Comparison of ENCODE assay signal across 12 mouse cellular contexts in the genomic region with DNA sequence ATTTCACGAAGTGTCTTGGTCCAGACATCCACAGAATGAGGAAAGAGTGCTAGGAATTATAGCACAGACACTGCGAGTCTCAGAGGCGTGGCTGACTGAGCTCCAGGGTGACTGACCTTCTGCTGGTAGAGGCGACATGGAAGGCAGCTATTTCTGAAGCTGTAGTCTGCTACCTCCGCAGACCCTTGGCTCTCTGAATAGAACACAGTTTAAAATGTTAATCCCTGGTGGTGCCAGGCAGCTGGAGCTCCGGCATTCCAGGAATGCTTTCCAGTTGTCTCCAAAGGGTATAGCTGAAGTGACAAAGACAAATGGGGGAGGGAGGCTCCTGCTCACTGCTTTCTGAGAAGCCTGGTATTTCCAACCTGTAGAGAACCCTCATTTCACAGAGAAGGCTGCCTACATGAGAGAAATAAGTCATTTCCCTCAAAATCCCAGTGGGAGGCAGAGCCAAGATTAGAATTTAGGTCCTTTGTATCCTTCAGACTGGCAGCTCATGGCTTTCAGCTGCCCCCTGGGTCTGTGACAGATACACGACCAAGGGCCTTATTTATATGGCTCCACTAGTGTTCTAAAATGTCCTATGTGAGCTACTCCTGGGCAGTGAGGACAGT. TPM values are rescaled to one million over a fixed set of nuclear protein-coding genes. Genes with fewer than 3 reads are reported as not detected.
DNase-seq lines count a peak whose midpoint lies in the region; ATAC-seq and TF ChIP-seq lines count a peak whose summit lies in the region.
"Had no signal": no experiment of that assay in that cellular context is flagged by ENCODE, and none has a peak within 500 bp of the region (broad histone marks: within the 10 kb centered on the region; RNA-seq: fewer than 3 reads in every experiment).

No protein-coding gene starts in this region.

- no peaks in the 10 kb centered on the region for H3K27me3 ChIP-seq in heart, adult 2 months (ENCODE audit: control insufficient read depth, insufficient read depth, low read length)
- H3K27me3 ChIP-seq in E14TG2a.4 (ENCODE audit: insufficient read depth, low read length): no peaks in the 10 kb centered on the region
- no peaks in the 10 kb centered on the region for H3K27me3 ChIP-seq in embryonic facial prominence, embryonic 13.5 days
- H3K27me3 ChIP-seq in kidney, embryonic 16.5 days (ENCODE audit: insufficient read depth, low read length): no peaks in the 10 kb centered on the region
- H3K27me3 ChIP-seq: hindbrain, embryonic 15.5 days had no signal

- peak in 1 of 2 experiments; percentile 18 for DNase-seq in heart, adult 2 months
- DNase-seq in heart, adult 18-20 months: no peak
- DNase-seq in ovary, postnatal 14 days (ENCODE audit: low spot score): no peak
- DNase-seq in cerebellum, adult 9-11 months: no peak
- DNase-seq in spleen, postnatal 14 days (ENCODE audit: low spot score in 2 of 2): no peak

- no peak overlapping the region for H3K4me3 ChIP-seq in heart, adult 2 months
- peak overlapping the region; percentile 24; the same call in 1 of the 2 replicates for H3K4me3 ChIP-seq in E14TG2a.4 (replicated peaks; ENCODE audit: low read length)
- no peak overlapping the region for H3K4me3 ChIP-seq in embryonic facial prominence, embryonic 13.5 days
- no peak overlapping the region for H3K4me3 ChIP-seq in kidney, embryonic 16.5 days (ENCODE audit: low read length)
- H3K4me3 ChIP-seq: hindbrain, embryonic 15.5 days had no signal

- no peaks in the 10 kb centered on the region; the same call in none of the 2 replicates for H3K4me1 ChIP-seq in heart, adult 2 months (ENCODE audit: control insufficient read depth, insufficient read depth, low read length)
- peaks cover 41% of the 10 kb centered on the region for H3K4me1 ChIP-seq in E14TG2a.4 (replicated peaks; ENCODE audit: low read depth, low read length)
- peaks cover 14% of the 10 kb centered on the region for H3K4me1 ChIP-seq in embryonic facial prominence, embryonic 13.5 days
- H3K4me1 ChIP-seq in kidney, embryonic 16.5 days (ENCODE audit: insufficient read depth, low read length): peaks cover 9% of the 10 kb centered on the region; the same call in 1 of the 2 replicates
- H3K4me1 ChIP-seq: hindbrain, embryonic 15.5 days had no signal

- H3K9ac ChIP-seq in heart, adult 2 months (ENCODE audit: low read depth, low read length): no peak overlapping the region
- no peak overlapping the region for H3K9ac ChIP-seq in embryonic facial prominence, embryonic 13.5 days
- no peak overlapping the region for H3K9ac ChIP-seq in kidney, embryonic 16.5 days (replicated peaks; ENCODE audit: low read length)
- H3K9ac ChIP-seq: hindbrain, embryonic 15.5 days had no signal

- peak overlapping the region; percentile 1; the same call in 1 of the 2 replicates for H3K4me2 ChIP-seq in embryonic facial prominence, embryonic 13.5 days
- no peak overlapping the region for H3K4me2 ChIP-seq in kidney, embryonic 16.5 days (replicated peaks; ENCODE audit: low read depth, low read length)
- H3K4me2 ChIP-seq: hindbrain, embryonic 15.5 days had no signal

- H3K36me3 ChIP-seq in heart, adult 2 months (ENCODE audit: control insufficient read depth, insufficient read depth, low read length): peaks cover 2% of the 10 kb centered on the region
- no peaks in the 10 kb centered on the region for H3K36me3 ChIP-seq in E14TG2a.4 (ENCODE audit: insufficient read depth, low read length)
- no peaks in the 10 kb centered on the region for H3K36me3 ChIP-seq in embryonic facial prominence, embryonic 13.5 days
- no peaks in the 10 kb centered on the region for H3K36me3 ChIP-seq in kidney, embryonic 16.5 days (ENCODE audit: insufficient read depth, low read length)
- H3K36me3 ChIP-seq: hindbrain, embryonic 15.5 days had no signal

- H3K79me2 ChIP-seq in heart, adult 2 months (replicated peaks; ENCODE audit: control insufficient read depth, insufficient read depth, low read length): no peaks in the 10 kb centered on the region

- intact Hi-C loops in heart, adult 2 months (cut with DNase I): no loop called here

- no peak for ATAC-seq in embryonic facial prominence, embryonic 13.5 days (ENCODE audit: insufficient number of reproducible peaks, insufficient read depth, low FRiP score, low TSS enrichment, low read depth)
- peak; percentile 75; the same call in 1 of the 2 replicates for ATAC-seq in kidney, embryonic 16.5 days (ENCODE audit: low FRiP score, low TSS enrichment)

- H3K27ac ChIP-seq in heart, adult 2 months: peak overlapping the region; percentile 56
- no peak overlapping the region for H3K27ac ChIP-seq in embryonic facial prominence, embryonic 13.5 days
- no peak overlapping the region for H3K27ac ChIP-seq in kidney, embryonic 16.5 days (ENCODE audit: low read length)
- H3K27ac ChIP-seq: hindbrain, embryonic 15.5 days had no signal

- no peak for TF ChIP-seq POLR2A in heart, adult 2 months (IDR thresholded peaks at IDR 0.05; ENCODE audit: insufficient read depth, low read depth, low read length)

- no peaks in the 10 kb centered on the region for H3K9me3 ChIP-seq in E14TG2a.4 (ENCODE audit: low read length)
- no peaks in the 10 kb centered on the region for H3K9me3 ChIP-seq in embryonic facial prominence, embryonic 13.5 days
- H3K9me3 ChIP-seq in kidney, embryonic 16.5 days (ENCODE audit: low read length): no peaks in the 10 kb centered on the region
- H3K9me3 ChIP-seq: hindbrain, embryonic 15.5 days had no signal

- no peak for TF ChIP-seq CTCF in heart, adult 2 months (IDR thresholded peaks at IDR 0.05)
- TF ChIP-seq CTCF in E14TG2a.4 (conservative IDR thresholded peaks at IDR 0.05; ENCODE audit: low read length): no peak

- no peak for TF ChIP-seq EP300 in heart, adult 2 months (IDR thresholded peaks at IDR 0.05; ENCODE audit: insufficient read depth, low read depth, low read length)

- WGBS in heart, adult 2 months: 21% methylated on average over 7 of the region's 7 CpGs
- 10% methylated on average over 7 of the region's 7 CpGs for WGBS in embryonic facial prominence, embryonic 13.5 days
- WGBS in kidney, embryonic 16.5 days: 14% methylated on average over 7 of the region's 7 CpGs

RNA-seq across cellular contexts. Expression of gene Fabp1, which starts 27.6 kb away (rescaled TPM):
- total RNA-seq in heart, adult 2 months (2021): not detected
- 2.2 TPM in 1 of 2 replicates, not detected in the other for polyA plus RNA-seq in heart, adult 2 months (2012; rRNA removed)
- total RNA-seq in heart, adult 18-20 months (2021): not detected
- 3.5 TPM in 1 of 2 replicates, not detected in the other for polyA plus RNA-seq in embryonic facial prominence, embryonic 13.5 days (2015; fragmentation: Nextera tagmentation; extraction: Ambion mirVana)
- polyA plus RNA-seq in kidney, embryonic 16.5 days (2015; fragmentation: Nextera tagmentation; extraction: Ambion mirVana): 1.6 and 2.7 TPM in 2 replicates
- total RNA-seq: adrenal gland, adult 18-20 months; left cerebral cortex, postnatal 25 days had no signal
- polyA plus RNA-seq: neural tube, embryonic 11.5 days had no signal

RNA-seq across cellular contexts. Expression of gene Krcc1, which starts 44.2 kb away (rescaled TPM):
- total RNA-seq in heart, adult 2 months (2021): 10 to 100 TPM; 56.1 to 63.5 TPM
- polyA plus RNA-seq in heart, adult 2 months (2012; rRNA removed): 10.2 and 16.3 TPM in 2 replicates
- total RNA-seq in heart, adult 18-20 months (2021): 10 to 100 TPM; 60.6 to 63.9 TPM
- 38.3 and 41.4 TPM in 2 replicates for polyA plus RNA-seq in embryonic facial prominence, embryonic 13.5 days (2015; fragmentation: Nextera tagmentation; extraction: Ambion mirVana)
- polyA plus RNA-seq in kidney, embryonic 16.5 days (2015; fragmentation: Nextera tagmentation; extraction: Ambion mirVana): 52.9 and 58.4 TPM in 2 replicates
